Mouse (Mus musculus): ENCODE measurements around the gene 4931428L18Rik. TPM values are rescaled to one million over a fixed set of nuclear protein-coding genes. Genes with fewer than 3 reads are reported as not detected.

4931428L18Rik gene
- polyA plus RNA-seq, 1 experiment from 2014 or later = not detected

Other genes with a start within 250 kb of the 4931428L18Rik start
- not detected in 2 replicates for gene AC153137.1, start 244.7 kb downstream of the 4931428L18Rik start, polyA plus RNA-seq (2015; fragmentation: Nextera tagmentation; extraction: Ambion mirVana)
- gene Lgsn, start 46.3 kb downstream of the 4931428L18Rik start, polyA plus RNA-seq (2015; fragmentation: Nextera tagmentation; extraction: Ambion mirVana) = not detected in 2 replicates
- not detected in 2 replicates for gene Pih1d3, start 154 bp upstream of the 4931428L18Rik start, polyA plus RNA-seq (2015; fragmentation: Nextera tagmentation; extraction: Ambion mirVana)

Data from midbrain, embryonic 16.5 days (tissue).